Mouse (Mus musculus): ENCODE measurements around the gene Fam234a.
"Not testable (repeated sequence)": the region's sequence is repeated elsewhere in the genome, so short reads cannot be mapped to it uniquely, and the experiment has no call there.

Fam234a gene

GRCm38 (mm10) chr17:26244101-26244841 lies at the start of gene Fam234a:
Fam234a (minus strand) TSS chr17:26244242.
- DNase-seq: peak; percentile 89 to 92

GRCm38 (mm10) chr17:26289475-26289874 lies 45.4 kb upstream of the Fam234a start:
- DNase-seq: no peak

GRCm38 (mm10) chr17:26286199-26286955 lies 42.3 kb upstream of the Fam234a start:
- no peak for DNase-seq

GRCm38 (mm10) chr17:26276711-26277110 lies 32.7 kb upstream of the Fam234a start:
- peak; percentile 20 to 35 for DNase-seq

- DNase-seq: no peak
Observed at GRCm38 (mm10) chr17:26275933-26276332, 31.9 kb upstream of the Fam234a start.

DNA sequence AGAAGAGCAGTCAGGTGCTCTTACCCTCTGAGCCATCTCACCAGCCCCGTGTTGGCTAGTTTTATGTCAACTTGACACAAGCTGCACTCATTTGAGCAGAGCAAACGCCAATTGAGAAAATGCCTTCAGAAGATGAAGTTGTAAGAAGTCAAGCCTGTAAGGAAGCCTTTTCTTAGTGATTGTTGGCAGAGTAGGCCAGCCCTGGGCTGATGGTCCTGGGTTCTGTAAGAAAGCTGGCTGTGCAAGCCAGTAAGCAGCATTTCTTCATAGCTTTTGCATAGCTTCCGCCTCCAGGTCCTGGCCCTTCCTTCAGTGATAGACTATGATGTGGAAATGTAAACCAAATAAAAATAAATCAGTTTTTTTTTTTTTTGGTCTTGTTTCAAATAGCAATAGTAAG lies 28.5 kb upstream of the Fam234a start:
- no peak for DNase-seq

DNA sequence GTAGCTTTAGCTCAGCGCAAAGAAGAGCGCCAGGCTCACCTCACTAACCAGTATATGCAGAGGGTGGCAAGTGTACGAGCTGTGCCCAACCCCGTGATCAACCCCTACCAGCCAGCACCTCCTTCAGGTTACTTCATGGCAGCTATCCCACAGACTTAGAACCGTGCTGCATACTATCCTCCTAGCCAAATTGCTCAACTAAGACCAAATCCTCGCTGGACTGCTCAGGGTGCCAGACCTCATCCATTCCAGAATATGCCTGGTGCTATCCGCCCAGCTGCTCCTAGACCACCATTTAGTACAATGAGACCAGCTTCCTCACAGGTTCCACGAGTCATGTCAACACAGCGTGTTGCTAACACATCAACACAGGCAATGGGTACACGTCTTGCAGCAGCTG lies 25.5 kb upstream of the Fam234a start:
- not testable (repeated sequence) for DNase-seq

- no peak for DNase-seq
Observed at GRCm38 (mm10) chr17:26268851-26269250, 24.8 kb upstream of the Fam234a start.

GRCm38 (mm10) chr17:26262384-26262783 lies 18.3 kb upstream of the Fam234a start:
- DNase-seq: no peak

DNA sequence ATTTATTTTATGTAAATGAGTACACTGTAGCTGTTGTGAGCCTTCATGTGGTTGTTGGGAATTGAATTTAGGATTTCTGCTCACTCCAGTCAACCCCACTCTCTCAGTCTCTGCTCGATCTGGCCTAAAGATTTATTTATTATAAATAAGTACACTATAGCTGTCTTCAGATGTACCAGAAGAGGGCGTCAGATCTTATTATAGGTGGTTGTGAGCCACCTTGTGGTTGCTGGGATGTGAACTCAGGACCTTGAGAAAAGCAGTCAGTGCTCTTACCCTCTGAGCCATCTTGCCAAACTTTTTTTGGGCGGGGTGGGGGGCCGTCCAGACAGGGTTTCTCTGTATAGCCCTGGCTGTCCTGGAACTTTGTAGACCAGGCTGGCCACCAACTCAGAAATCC lies 17.8 kb upstream of the Fam234a start:
- DNase-seq: no peak

DNA sequence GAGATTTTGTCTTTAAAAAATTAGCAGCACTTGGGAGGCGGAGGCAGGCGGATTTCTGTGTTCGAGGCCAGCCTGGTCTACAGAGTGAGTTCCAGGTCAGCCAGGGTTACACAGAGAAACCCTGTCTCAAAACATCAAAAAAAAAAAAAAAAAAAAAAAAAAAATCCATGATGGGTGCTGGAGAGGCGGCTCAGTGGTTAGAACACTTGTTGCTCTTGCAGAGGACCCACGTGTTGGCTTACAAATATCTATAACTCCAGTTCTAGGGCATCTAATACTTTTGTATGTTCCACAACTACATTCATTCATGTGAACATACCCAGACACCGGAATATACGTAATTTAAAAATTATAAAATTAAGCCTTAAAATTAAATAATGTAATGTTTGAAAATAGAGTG lies 11.3 kb upstream of the Fam234a start:
- no peak for DNase-seq

DNA sequence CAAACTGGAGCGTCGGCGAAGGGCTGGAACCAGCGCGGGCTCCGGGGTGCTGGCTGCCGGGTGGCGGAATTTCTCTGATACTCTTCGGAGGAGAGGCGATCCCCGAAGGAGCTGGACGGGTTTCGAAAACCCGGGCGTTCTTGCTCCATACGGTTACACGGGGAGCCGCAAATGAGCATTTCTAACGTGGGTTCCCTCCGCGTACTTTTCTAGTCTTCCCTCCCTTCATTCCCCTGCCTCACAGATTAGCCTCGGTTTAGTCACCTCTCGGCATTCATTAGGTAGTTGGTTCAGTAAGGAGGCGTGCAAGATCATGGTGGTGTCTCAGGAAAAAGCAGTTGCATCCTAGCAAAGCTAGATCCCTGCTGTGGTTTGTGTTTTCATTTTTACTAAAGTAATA lies 9.4 kb upstream of the Fam234a start:
- no peak for DNase-seq

GRCm38 (mm10) chr17:26252539-26253251 lies 8.7 kb upstream of the Fam234a start, which contains the start of gene Luc7l:
Luc7l (plus strand) TSS chr17:26252896.
- peak; percentile 95 to 98 for DNase-seq

DNA sequence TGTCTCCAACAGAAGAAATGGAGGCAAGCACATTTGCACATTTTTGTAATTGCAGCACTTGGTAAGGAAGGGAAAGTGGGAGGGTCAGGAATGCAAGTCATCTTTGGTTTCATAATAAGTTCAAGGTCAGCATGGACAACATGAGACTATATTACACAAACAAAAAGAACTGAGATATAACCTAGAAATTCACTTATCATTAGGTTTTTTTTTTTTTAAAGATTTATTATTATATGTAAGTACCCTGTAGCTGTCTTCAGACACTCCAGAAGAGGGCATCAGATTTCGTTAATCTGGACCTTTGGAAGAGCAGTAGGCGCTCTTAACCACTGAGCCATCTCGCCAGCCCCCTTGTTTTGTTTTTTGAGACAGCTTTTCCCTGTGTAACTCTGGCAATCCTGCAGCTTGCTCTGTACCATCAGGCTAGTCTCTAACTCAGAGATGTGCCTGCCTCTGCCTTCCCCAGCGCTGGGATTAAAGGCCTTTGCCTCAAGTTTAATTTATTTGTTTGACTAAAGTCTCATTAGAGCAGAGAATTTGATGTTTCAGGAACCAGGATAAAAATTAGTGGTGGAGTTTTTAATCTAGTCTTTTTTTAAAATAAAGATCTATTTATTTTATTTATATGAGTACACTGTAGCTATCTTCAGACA lies 8.0 kb upstream of the Fam234a start:
- no peak for DNase-seq

- no peak for DNase-seq
Observed at GRCm38 (mm10) chr17:26243471-26244100, 456 bp downstream of the Fam234a start.

- no peak for DNase-seq
Observed at GRCm38 (mm10) chr17:26240990-26241389, 3.1 kb downstream of the Fam234a start.

GRCm38 (mm10) chr17:26240120-26240790 lies 3.8 kb downstream of the Fam234a start:
- DNase-seq: no peak

- DNase-seq: no peak
Observed at GRCm38 (mm10) chr17:26239551-26239950, 4.5 kb downstream of the Fam234a start.

DNA sequence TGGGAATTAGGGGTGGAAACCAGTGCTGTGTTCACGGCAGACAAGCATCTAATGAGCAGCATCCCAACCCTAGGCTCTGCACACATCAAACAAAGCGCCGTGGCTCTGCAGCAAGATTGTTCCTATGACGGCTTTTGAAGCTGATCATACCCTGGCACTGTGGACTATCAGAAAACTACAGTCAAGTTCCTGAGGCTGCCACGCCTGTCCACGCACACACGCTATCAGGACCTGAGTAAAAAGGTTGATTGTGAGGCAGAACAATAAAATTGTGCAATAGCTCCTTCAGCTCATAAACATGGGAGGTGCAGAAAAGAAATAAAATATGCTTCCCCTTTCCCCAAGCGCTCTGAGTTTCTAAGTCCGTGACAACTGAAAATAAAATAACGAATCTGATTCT lies 6.4 kb downstream of the Fam234a start:
- no peak for DNase-seq

DNA sequence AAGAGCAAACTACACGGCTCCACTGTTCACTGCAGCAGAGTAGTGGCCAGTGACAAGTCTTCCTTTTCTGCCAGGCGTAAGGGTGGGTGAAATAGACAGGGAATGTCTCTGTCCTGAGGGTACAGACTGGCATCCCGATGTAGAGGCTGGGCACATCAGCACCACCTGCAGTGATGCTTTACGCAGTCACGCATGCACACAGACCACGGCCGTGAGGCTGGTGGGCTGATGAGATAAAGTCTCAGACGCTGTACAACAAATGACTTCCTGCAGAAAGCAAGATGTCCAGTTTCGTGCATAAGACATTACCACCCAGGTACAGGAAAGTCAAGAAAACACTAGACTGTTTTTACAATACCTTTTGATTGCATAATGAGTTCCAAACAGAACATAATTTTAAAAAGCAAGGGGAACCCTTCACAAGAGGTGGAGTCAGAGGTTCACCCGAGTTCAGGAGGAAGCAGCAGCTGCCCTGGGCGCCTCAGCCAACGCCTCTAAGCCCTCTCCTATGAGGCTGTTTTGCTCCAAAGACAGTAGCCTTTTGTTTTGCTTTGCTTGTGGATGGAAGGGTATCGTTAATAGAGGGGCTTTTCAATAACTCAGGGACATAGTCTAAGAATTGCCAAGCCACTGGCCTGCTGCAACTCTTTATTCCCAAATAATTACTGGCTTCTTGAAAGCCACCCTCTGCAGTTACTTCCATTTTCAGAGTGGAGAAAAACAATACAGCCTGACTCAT lies 8.8 kb downstream of the Fam234a start:
- DNase-seq: no peak

DNA sequence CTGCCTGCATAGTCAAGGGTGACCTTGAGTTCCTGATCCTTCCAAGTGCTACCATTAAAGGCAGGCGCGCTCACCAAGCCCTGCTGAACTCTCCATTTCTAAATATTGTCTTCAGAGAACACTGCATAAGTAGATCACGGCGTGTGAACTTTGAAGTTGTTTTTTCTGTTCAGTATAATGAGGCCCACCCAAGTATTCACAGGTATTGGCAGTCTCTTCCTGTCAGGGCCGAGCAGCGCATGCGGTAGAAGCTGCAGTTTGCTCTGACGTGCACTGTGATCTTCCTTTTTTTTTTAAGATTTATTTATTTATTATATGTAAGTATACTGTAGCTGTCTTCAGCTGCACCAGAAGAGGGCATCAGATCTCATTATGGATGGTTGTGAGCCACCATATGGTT lies 9.7 kb downstream of the Fam234a start:
- no peak for DNase-seq

All from cerebellum, postnatal 36 days (tissue).